Comparison of ENCODE assay signal across 23 mouse cellular contexts in genomic region chr15:18511606-18512005, GRCm38 (mm10).
"Had no signal": no experiment of that assay in that cellular context is flagged by ENCODE, and none has a peak within 500 bp of the region (broad histone marks: within the 10 kb centered on the region; RNA-seq: fewer than 3 reads in every experiment).

No protein-coding gene starts in this region.

- H3K4me1 ChIP-seq: kidney, embryonic 15.5 days; limb, embryonic 12.5 days; limb, embryonic 15.5 days; lung, embryonic 15.5 days; megakaryocyte, embryonic 14.5 days; midbrain, embryonic 10.5 days; midbrain, embryonic 13.5 days; neural tube, embryonic 13.5 days had no signal

- H3K36me3 ChIP-seq: kidney, embryonic 15.5 days; limb, embryonic 12.5 days; limb, embryonic 15.5 days; lung, embryonic 15.5 days; midbrain, embryonic 10.5 days; midbrain, embryonic 13.5 days; neural tube, embryonic 13.5 days had no signal

- H3K9ac ChIP-seq: kidney, embryonic 15.5 days; limb, embryonic 12.5 days; limb, embryonic 15.5 days; liver, embryonic 14.5 days; liver, postnatal 0 days; lung, embryonic 15.5 days; midbrain, embryonic 13.5 days; neural tube, embryonic 13.5 days had no signal

- H3K9me3 ChIP-seq: kidney, embryonic 15.5 days; limb, embryonic 12.5 days; limb, embryonic 15.5 days; lung, embryonic 15.5 days; megakaryocyte, embryonic 14.5 days; midbrain, embryonic 10.5 days; midbrain, embryonic 13.5 days; neural tube, embryonic 13.5 days had no signal

- H3K27ac ChIP-seq: kidney, embryonic 15.5 days; limb, embryonic 12.5 days; limb, embryonic 15.5 days; liver, embryonic 14.5 days; lung, embryonic 15.5 days; midbrain, embryonic 10.5 days; midbrain, embryonic 13.5 days; neural tube, embryonic 13.5 days; stomach, postnatal 0 days had no signal

- ATAC-seq: liver, postnatal 0 days; midbrain, embryonic 13.5 days; midbrain, embryonic 16.5 days had no signal

- H3K27me3 ChIP-seq: kidney, embryonic 15.5 days; limb, embryonic 12.5 days; limb, embryonic 15.5 days; lung, embryonic 15.5 days; megakaryocyte, embryonic 14.5 days; midbrain, embryonic 13.5 days; neural tube, embryonic 13.5 days had no signal

- H3K4me2 ChIP-seq: kidney, embryonic 15.5 days; limb, embryonic 12.5 days; limb, embryonic 15.5 days; liver, embryonic 11.5 days; lung, embryonic 15.5 days; midbrain, embryonic 13.5 days; neural tube, embryonic 13.5 days had no signal

- H3K4me3 ChIP-seq: kidney, embryonic 15.5 days; limb, embryonic 12.5 days; limb, embryonic 15.5 days; lung, embryonic 15.5 days; megakaryocyte, embryonic 14.5 days; midbrain, embryonic 10.5 days; midbrain, embryonic 13.5 days; myocyte; neural tube, embryonic 13.5 days had no signal

- DNase-seq: kidney, adult 11 months; kidney, adult 8-10 months; kidney, postnatal 10 days; kidney, postnatal 36 days; liver, postnatal 0 days; lung, postnatal 10 days; lung, postnatal 36 days; retina, postnatal 1 day; right cerebral cortex, postnatal 4 days; thymus, postnatal 36 days had no signal
